Mouse (Mus musculus) lung, postnatal 4 days (tissue): ENCODE data around the gene Gpc1.

Experiments used
- DNase-seq, 2 experiments: peaks; one replicate each; pipeline ENCODE4 v3.0.0; 2021

Gpc1 gene

DNA sequence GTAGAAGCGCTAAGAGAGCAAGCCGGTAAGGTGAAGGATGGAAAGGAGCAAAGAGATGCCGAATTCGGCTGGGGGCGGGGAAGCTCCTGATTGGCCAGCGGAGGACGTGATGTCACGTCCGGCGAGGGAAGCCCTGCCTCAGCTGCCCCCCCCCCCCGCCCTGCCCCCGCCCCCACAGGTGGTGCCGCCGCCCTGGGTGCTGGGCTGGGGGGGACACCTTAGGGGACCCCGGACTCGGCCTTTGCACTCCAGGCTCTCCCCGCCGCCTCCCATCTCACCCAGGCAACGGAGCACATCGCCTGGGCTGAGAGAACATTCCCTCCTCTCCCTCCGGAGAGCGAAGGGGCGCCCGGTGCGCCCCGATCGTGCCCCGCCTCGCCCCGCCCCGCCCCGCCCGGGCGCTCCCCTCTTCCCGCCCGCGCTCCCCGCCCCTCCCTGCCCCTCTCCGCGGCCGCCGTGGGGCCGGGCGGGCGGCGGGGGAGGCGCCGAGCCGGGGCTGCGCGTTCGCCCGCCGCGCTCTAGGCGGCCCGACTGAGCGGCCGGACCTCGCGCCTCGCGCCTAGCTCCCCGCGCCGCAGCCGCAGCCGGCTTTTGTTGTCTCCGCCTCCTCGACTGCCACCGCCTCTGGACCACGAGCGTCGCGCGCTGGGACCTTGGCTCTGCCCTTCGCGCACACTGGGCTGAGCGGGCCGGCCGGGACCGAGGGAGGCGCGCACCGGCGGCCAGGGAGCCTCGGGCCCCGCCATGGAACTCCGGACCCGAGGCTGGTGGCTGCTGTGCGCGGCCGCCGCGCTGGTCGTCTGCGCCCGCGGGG, at the start of gene Gpc1:
TSS of gene Gpc1 (plus strand) at position 458 of the 814 bp plus-strand sequence.
- DNase-seq = peak; percentile 78 to 82

- DNase-seq = no peak
These were observed 49.6 kb upstream of the Gpc1 start for GRCm38 (mm10) chr1:92781862-92782261.

DNA sequence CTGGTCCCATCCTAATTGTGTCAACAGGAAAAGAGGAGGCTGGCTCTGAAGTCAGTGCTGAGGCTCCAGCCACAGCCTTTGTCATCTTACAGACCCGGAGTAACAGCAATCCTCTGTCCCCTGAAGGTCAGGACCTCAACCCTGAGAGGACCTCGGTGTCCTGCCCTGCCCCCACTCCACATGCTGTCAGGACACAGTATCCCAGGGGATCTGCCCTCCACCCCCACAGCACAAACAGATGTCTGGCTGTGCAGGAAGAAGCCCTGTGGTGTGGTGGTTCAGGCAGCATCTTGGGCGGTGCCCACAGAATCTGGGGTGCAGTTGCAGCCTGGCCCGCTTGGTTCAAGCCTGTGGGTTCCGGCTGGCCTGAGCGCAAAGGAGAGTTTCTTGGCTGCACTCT, 48.9 kb upstream of the Gpc1 start:
- DNase-seq = peak in 1 of 2 experiments; percentile 29

- DNase-seq = peak in 1 of 2 experiments; percentile 35
These were observed 44.2 kb upstream of the Gpc1 start for GRCm38 (mm10) chr1:92787221-92787620.

DNA sequence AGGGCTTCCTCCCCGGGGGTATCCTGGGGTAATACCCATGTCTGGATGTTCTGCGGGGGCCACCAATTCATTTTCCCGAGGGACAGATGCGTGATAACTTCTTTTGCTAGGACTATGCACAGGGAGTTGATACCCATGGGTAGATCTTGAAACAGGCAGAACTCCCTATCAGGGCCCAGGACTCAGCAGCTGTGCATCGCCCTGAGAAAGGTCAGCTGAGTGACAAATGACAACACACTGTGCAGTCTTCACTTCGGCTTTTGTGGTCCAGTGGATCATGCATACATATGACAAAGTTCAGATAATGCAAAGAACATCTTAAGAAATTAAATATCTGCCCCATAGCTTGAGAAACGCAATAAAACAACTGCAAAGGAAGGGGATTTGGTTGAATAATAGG, 43.4 kb upstream of the Gpc1 start:
- no peak for DNase-seq

DNA sequence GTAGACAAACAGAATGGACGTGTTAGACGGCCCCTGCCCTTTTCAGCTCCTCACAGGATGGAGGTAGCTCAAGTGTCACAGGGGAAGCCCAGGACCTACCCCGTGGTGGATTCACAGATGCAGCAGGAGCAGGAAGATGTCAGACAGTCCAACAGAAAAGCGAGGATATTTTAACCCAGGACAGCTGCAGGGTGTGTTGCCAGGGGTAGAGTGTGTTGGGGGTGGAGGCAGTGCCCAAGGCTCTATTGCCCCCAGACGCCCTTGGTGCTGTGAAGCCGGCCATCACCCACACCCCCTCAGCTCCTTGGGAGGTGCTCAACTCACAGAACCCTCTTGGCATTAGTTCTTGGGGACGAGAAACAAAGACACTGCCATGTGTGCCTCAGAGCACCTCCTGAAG, 40.8 kb upstream of the Gpc1 start:
- no peak for DNase-seq

- peak in 1 of 2 experiments; percentile 24 for DNase-seq
These were observed 40.2 kb upstream of the Gpc1 start for GRCm38 (mm10) chr1:92791070-92791831.

DNA sequence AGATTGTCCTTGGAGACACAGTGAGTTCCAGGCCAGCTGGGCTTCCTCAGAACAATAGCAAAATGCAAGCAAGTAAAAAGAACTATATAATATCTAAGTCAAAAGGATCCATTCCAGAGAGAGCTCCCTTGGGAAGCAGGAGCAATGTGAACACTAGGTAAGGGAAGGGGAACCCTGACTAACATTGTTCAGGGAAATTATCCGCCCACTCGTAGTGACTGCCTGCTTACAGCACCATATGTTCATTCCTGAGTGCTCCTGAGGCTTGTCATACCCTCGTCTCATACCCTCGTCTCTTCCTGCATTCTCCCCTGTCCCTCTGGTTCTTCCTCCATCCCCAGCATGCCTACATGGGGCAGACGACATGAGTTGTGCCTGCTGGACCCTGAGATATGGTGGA, 37.7 kb upstream of the Gpc1 start:
- no peak for DNase-seq

DNA sequence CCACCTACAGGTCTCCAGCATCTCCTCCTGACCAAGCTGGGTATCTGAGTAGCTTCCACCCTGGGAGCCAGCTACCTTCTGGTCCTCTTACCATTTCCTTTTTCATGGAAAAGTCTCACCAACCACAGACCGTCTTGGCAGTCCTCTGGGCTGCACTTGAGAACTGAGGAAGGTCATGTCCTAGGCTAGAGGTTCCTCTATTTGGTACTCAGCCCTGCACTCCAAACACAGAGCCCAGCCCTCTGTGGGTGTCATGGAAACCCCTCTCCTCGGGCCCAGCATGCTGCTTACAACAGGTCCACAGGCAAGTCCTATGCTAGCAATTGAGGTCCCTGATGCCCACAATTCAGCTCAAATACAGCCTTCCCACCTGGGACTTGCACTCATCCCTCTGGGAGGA, 33.0 kb upstream of the Gpc1 start:
- DNase-seq = no peak

DNA sequence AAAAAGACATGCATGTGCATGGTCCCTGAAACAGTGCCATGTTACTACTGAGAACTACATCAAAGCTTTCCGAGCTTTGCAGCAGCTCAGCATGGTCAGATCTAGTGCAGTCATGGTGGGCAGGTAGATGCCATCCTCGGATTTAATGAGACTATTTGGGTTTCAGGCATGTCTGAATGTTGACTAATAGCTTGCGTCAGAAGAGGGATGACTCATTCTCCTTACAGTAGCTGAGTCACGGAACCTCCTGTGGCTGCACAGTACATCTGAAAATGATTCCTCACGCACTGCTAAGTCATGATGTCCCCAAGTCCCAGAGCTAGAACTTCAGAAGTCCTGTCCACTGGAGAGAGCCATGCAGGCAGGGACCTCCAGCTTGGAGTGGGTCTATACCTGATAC, 31.8 kb upstream of the Gpc1 start:
- DNase-seq = no peak

- DNase-seq = no peak
These were observed 29.1 kb upstream of the Gpc1 start for GRCm38 (mm10) chr1:92802362-92802761.

DNA sequence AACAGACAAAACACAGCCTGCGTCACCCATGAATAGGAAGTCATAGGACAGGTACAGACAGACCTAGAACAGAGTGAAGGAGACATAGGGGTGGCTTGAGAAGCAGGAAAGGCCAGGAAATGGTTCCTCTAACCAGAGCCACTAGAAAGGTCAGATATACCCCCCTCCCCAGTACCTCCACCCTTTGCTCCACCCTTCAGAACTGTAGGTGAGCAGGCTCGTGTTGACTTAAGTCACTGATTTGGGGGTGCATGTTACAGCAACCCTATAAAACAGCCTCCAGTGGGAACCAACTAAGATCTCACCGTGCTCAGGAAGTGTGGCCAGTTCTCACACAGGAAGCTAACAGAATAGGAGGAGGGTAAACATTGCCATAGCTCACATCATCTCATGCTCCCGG, 28.1 kb upstream of the Gpc1 start:
- no peak for DNase-seq

GRCm38 (mm10) chr1:92805181-92805580, 26.3 kb upstream of the Gpc1 start:
- no peak for DNase-seq

GRCm38 (mm10) chr1:92805836-92806235, 25.6 kb upstream of the Gpc1 start:
- no peak for DNase-seq

GRCm38 (mm10) chr1:92806720-92807119, 24.7 kb upstream of the Gpc1 start:
- no peak for DNase-seq

- DNase-seq = no peak
These were observed 21.8 kb upstream of the Gpc1 start for GRCm38 (mm10) chr1:92809621-92810020.

- DNase-seq = no peak
These were observed 17.1 kb upstream of the Gpc1 start for GRCm38 (mm10) chr1:92814319-92814718.

DNA sequence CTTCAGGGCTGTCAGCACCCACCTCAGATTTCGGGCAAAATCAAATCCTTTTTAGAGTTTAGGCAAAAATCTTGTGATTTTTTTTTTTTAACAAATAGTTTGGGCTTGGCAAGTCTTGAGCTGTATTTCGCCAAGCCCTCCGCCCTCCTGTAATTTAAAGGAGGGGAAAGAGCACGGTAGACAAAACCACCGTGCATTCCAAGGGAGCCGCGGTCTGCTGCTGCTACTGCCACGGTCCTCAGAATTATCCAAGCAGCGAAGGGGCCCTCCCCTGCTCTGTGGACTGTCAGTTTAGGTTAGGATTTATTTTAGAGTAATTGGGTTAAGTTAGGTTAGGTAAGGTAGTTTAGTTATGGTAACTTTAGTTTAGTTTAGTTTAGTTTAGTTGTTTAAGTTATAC, 16.3 kb upstream of the Gpc1 start:
- DNase-seq = no peak

DNA sequence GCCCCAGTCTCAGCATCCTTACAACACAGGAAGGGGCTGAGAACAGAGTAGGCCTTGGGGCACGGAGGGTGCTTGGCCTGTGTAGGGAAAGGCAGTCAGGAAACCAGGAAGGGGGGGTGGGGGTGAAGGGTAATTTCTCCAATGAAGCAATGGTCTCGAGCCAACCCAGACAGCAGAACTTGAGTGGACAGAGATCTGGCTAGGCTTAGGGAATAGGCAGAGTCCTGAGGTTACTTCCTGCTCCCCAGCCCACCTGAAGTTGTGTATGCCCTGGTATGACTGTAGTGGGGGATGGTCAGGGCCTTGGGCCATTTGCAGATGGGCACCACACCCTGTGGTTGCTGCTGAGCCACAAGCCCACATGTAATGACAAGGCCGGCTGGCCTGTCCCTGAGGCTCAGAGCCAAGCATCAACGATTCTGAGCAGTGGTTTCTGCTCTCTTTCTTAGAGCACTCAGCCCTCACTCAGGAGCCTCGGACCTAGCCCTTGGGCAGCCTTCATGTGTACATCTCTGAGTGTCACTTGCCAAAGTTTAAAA, 15.6 kb upstream of the Gpc1 start:
- no peak for DNase-seq

DNA sequence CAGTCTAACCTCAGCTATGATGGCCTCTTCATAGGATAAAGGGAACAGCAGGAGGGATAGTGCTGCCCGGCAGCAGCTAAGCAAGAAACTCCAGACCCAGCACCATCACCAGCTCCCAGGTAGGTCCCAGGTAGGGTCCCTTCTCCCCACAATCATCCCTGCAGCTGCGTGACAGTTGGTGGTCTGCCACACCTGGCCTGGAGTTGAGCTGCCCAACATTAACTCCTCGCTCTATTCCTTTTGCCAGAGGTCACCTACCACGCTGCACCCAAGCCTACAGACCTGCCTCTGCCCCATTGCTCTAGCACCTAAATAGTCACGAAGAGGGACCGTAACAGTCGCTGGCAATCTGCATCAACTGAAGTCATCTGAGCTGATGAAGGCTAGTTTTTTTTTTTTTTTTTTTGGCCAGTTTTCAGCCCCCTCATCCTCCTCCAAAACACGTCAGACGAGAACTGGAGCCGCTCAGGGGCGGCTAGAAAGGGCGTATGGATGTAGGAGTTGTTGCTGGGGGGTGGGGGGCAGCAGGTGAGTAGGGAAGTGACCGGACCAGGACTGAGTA, 738 bp upstream of the Gpc1 start:
- no peak for DNase-seq

GRCm38 (mm10) chr1:92832011-92833010, 866 bp downstream of the Gpc1 start:
- DNase-seq = peak; percentile 40 to 69

DNA sequence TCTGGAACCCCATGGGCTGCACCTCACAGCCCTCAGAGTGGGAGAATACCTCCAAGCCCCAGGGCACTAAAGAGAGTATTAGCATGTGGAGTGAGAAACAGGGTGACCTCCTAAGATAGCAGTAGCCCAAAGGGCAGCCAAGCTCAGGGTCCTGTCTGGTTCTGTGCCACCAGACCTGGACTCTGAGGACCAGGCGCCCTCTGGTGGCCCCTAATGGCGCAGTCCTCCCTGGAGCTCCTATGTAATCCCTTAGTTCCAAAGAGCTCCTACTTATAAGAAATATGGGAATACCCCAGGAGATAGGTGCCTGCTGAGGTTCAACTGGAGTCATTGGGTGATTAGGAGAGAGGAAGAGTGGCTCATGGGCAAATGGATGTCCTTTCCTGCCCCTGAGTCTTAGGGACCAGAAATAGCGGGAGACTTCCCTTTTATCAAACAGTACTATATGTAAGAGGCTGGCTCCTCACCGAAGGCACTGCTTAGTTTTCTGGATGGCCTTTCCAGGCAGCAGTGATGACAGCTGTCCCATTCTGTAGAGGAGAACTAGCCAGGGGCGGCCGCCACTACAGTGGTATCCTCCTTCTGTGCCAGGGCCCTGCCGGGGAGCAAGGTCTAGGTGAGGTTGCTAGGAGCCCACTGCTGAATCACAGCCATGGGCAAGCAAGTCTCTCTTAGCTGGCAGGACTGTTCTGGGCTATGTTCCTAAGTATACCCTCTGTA, 2.7 kb downstream of the Gpc1 start:
- DNase-seq = peak; percentile 75 to 80
